Mouse (Mus musculus): ENCODE data around the gene Itpka.
"Not testable (repeated sequence)": the region's sequence is repeated elsewhere in the genome, so short reads cannot be mapped to it uniquely, and the experiment has no call there.

Gene Itpka

GRCm38 (mm10) chr2:119741581-119742411 lies at the start of gene Itpka:
Gene Itpka, plus strand, starts transcription at chr2:119742337.
- in situ Hi-C loops (cut with MseI, MboI), result no loop called here

DNA sequence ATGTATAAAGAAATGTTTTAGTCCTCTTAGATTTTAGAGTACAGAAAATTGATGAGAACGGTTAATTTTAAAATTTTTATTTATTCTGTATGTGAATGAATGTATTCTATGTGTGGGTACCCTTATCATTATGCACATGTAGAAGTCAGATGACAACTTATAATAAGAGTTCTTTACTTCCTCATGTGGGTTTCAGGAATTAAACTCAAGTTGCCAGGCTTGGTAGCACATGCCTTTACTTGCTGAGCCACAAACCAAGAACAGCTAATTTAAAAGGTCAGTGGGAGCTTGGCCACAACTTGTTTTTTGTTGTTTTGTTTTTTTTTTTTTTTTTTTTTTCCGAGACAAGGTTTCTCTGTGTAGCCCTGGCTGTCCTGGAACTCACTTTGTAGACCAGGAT lies 47.3 kb upstream of the Itpka start:
- in situ Hi-C loops (cut with MseI, MboI), result no loop called here

DNA sequence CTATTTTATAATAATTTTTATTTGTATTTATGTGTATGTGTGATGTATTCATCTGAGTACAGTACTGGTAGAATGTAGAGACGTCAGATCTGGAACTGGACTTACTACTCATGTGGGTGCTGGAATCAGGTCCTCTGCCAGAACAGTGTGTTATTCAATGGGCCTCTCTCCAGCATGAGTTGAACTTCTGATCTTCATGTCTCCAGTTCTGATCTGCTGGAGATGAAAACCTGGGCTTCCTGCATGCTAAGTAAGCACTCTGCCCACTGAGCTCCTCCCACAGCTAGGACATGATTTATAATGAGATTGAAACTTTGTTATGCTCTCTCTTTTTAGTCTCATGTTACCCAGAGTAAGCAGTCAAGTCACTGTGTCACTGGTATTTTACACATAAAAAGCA lies 46.0 kb upstream of the Itpka start:
- in situ Hi-C loops (cut with MseI, MboI), result no loop called here

- in situ Hi-C loops (cut with MseI, MboI), result no loop called here
Observed at GRCm38 (mm10) chr2:119698472-119698871, 43.7 kb upstream of the Itpka start.

DNA sequence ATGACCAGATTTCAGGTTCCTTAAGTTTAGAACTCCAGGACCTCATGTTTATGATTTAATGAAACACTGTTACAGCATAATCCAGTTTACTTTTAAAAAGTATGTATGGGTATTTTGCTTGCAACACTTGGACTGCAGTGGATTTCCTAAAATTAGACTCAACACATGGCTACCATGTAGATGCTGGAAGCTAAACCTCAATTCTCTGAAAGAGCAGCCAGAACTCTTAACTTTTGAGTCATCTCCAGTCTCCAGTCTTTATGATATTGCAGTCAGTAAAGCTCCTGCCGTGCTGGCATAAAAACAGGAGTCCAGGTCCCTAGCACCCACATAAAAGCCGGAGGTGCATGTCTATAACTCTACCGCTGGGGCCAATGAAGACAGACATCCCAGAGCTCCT lies 42.2 kb upstream of the Itpka start:
- in situ Hi-C loops (cut with MseI, MboI), result no loop called here

DNA sequence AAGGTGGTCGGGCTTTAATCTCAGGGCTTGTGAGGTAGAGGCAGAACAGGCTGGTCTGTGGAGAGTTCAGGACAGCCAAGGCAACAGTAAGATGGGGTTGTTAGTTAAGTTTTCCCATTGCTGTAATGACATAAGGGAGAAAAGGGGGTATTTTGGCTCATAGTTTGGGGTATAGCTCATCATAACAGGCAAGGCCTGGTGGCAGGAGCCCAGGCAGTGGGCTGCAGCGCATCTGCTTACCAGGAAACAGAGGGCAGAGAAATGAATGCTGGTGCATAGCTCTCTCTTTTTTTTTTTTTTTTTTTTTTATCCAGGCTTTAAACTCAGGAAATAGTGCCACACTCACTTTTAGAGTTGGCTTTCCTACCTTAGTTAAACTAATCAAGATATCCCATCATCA lies 39.0 kb upstream of the Itpka start:
- in situ Hi-C loops (cut with MseI, MboI), result no loop called here

- in situ Hi-C loops (cut with MseI, MboI), result no loop called here
Observed at GRCm38 (mm10) chr2:119707676-119708075, 34.5 kb upstream of the Itpka start.

DNA sequence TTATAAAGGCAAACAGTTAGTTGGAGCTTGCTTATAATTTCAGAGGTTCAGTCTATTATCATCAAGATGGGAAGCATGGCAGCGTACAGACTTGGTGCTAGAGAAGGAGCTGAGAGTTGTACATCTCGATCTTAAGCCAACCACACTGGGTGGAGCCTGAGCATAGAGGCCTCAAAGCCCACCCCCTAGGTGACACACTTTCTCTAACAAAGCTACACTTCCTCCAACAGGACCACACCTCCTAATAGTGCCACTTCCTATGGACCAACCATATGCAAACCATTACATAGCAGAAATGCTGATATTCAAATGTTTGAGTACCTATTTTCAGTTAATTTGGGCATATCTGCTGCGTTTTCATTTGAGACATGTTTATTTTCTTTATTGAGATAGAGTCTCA lies 32.1 kb upstream of the Itpka start:
- in situ Hi-C loops (cut with MseI, MboI), result no loop called here

- in situ Hi-C loops (cut with MseI, MboI), result not testable (repeated sequence)
Observed at GRCm38 (mm10) chr2:119715868-119716267, 26.3 kb upstream of the Itpka start.

DNA sequence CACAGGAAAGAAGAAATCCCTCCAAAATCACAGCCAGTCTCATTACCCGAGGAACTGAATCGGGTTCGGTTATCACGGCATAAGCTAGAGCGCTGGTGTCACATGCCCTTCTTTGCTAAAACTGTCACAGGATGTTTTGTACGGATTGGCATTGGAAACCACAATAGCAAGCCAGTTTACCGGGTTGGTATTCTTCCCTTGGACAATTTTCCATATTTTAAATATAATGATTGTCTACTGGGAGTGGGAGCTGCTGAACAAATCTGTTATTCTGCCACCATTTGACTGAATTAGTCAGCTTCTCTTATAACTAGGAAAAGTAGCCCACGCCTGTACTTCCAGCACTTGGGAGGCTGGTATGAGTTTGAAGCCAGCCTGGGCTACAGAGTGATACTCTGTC lies 21.1 kb upstream of the Itpka start:
- in situ Hi-C loops (cut with MseI, MboI), result no loop called here

DNA sequence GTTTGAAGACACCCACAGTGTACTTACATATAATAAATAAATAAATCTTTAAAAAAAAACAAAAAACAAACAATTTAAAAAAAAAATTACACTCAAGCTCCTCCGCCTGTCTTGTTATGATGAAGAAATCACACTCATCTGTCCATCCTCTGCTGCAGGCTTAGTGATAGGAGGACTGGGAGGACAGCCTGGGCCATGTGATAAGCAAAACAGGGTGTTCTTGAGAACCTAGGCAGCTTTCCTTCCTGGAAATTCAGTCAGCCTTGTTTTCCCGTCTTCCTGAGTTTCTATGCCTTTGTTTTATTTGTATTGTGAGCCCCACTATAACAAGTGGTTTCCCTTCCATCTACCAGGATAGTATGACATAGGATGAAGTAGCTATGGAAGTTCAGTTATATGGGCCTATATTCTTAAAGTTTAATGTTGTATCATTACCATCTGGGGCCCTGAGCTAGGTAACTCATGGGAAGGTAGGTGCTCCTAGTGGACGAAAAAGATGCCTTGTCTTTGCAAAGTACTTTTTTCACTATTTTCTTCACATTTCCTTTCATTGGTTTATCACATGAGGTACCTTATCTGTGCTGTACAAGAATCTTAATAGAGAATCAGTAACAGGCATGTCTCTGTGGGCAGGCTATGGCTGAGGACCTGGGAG lies 14.2 kb upstream of the Itpka start:
- in situ Hi-C loops (cut with MseI, MboI), result no loop called here

GRCm38 (mm10) chr2:119730735-119731134 lies 11.4 kb upstream of the Itpka start:
- in situ Hi-C loops (cut with MseI, MboI), result no loop called here

- in situ Hi-C loops (cut with MseI, MboI), result no loop called here
Observed at GRCm38 (mm10) chr2:119737124-119737523, 5.0 kb upstream of the Itpka start.

- in situ Hi-C loops (cut with MseI, MboI), result no loop called here
Observed at GRCm38 (mm10) chr2:119740567-119740966, 1.6 kb upstream of the Itpka start.

DNA sequence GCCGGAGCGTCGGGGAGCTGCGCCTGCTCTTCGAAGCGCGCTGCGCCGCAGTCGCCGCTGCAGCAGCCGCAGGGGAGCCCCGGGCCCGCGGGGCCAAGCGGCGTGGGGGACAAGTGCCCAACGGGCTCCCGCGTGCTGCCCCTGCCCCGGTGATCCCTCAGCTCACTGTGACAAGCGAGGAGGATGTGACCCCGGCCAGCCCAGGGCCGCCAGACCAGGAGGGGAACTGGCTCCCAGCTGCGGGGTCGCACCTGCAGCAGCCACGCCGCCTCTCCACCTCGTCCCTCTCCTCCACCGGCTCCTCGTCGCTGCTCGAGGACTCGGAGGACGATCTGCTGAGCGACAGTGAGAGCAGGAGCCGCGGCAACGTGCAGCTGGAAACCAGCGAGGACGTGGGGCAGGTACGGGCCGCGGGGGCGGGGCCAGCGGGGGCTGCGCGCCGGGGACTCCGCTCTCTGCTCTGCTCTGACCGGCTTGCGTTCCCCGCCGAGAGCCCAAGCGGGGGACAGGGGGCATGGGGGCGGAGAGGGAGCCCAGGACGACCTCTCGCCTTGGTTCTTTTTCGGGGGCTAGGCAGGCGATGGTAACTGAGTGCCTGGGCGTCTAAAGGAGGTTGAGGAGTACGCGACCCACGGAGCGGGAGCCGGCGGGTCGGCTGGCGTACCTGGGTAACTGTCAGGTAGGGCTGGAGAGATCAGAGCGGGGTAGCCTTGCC lies 481 bp downstream of the Itpka start:
- in situ Hi-C loops (cut with MseI, MboI), result no loop called here

- in situ Hi-C loops (cut with MseI, MboI), result no loop called here
Observed at GRCm38 (mm10) chr2:119743176-119743807, 1.2 kb downstream of the Itpka start.

GRCm38 (mm10) chr2:119743808-119744162 lies 1.6 kb downstream of the Itpka start:
- in situ Hi-C loops (cut with MseI, MboI), result no loop called here

DNA sequence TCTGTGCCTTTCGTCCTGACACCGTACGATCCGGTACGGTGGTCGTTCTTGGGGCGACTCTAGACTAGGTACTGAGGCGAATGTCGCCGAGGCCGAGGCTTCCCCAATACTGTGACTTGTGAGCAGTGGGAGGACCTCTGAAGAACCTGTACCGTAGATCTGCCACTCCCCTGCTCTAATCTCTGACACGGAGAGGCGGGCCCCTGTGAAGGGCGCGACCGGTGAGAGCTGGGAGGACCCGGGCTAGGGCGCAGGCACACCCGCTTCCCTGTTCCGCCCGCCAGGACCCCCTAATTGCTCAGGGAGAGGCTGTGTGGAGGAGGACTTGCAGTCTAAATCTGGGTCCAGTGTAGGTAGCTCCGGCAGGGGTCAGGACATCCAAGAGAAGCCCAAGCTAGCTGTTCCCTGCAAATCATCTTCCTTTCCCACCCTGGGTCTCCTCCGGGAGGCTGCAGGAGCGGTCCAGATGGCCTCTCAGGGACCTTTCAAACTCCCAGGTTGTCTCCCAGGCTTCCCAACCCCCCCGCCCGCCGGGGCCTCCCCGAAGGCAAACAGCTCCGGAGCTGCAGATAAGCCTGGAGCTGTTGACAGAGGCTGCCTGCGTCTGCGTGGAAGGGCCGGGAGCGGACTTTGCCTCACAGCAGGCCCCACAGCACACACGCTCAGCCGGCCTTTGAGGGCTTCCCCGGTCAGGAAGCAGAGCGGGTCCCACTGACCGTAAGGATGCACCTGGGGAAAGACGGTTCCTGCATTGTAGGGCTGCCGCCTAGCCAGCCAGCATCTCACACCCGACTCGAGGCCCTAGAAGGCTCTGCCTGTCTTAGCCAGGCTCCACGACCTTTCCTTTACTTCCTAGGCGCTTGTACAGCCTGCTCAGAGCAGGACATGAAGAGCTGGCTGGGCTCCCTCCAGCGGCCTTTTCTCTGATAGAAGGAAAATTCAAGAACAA lies 2.3 kb downstream of the Itpka start:
- in situ Hi-C loops (cut with MseI, MboI), result no loop called here

DNA sequence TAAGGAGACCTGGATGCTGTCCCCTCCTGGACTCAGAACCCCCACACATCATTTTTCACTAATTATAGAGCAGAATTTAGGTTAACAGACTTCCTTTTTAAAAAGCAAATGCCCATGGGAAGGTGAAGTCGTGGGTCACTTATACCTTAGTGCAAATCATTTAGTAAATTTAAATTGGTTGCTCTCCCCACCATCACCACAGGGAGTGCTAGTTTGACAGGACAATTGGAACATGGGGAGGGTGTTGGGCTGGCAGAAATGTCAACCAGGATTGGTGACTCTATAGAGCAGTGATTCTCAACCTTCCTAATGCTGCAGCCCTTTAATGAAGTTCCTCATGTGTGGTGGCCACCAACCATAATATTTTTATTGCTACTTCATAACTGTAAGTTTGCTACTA lies 3.1 kb downstream of the Itpka start:
- in situ Hi-C loops (cut with MseI, MboI), result no loop called here

DNA sequence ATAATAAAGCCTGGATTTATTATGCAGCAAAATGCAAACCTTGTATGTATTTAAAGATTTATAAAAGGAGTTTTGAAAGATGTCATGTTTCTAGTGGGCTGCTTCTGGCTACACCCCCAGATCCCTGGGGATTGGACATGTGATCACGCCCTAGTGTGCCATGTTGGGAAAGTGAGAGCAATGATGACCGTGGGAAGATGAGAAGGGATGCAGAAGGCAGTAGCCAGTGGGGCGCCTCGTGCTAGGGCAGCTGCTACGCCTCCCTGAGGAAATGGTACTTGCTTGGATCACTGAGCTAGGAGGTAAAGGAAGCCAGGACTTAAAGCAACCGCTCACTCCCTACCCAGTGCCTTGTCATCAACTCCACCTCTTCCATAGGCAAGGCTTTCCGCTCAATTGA lies 5.4 kb downstream of the Itpka start:
- in situ Hi-C loops (cut with MseI, MboI), result no loop called here

DNA sequence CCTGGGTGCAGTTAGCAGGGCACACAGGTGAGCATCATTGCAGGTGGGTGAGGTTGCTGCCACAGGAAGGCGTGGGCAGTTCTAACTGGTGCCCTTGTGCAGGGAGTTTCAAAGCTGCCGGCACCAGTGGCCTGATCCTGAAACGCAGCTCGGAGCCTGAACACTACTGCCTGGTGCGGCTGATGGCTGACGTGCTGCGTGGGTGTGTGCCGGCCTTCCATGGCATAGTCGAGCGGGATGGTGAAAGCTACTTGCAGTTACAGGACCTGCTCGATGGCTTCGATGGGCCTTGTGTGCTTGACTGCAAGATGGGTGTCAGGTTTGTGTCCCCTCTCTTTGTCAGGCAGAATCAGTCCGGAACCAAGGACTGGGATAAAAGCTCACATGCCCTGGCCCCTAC lies 7.1 kb downstream of the Itpka start:
- in situ Hi-C loops (cut with MseI, MboI), result no loop called here
